In the genomic region with DNA sequence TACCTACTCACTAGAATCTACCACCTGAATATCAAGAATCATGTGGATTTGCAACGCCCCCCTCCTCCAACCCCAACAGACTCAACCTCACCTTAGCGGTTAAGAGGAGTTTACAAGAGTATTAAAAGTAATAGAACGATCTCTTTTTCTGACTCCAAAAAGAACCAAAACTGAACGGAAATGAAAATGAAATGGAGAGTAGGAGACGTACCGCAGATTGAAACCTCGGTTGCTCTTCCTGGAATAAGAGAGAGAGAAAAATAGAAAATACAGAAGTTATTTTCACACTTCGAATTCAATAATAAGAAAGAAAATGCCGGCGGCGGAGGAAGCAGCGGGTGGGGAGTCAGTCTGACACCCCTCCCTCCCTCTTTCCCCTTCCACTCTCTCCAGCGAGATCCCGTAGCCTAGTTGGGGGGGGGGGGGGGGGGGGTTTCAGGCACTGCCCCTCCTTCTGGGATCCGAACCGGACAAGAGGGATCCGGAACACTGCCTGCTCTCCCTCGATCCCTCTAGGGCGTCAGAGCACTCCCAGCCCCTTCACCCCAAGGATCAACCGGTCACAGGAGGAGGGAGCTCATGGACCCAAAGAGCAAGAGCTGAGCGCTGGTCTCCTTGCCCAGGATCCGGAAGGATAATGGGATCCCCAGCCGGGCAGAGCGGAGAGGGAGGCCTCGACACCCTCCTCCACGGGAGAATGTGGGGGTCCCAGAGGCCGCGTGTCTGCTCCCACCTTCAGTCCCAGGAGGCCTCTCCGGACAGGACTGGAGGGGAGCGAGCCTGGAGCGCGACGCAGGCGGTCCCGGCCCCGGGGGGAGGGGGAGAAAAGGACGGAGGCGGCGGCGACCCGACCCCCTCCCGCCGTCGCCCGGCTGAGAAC, we compare ENCODE assay signal across 8 mouse cellular contexts. TPM values are rescaled to one million over a fixed set of nuclear protein-coding genes. Genes with fewer than 3 reads are reported as not detected.
DNase-seq lines count a peak whose midpoint lies in the region; ATAC-seq and TF ChIP-seq lines count a peak whose summit lies in the region.

No protein-coding gene starts in this region.

- no peak for TF ChIP-seq CTCF in gastrocnemius, adult 2 months (IDR thresholded peaks at IDR 0.05)
- TF ChIP-seq CTCF in forebrain, postnatal 0 days (IDR thresholded peaks at IDR 0.05; ENCODE audit: low read depth), result no peak
- no peak for TF ChIP-seq CTCF in liver, adult 2 months (IDR thresholded peaks at IDR 0.05; ENCODE audit: low read depth, low read length)

- peak; percentile 0 for ATAC-seq in forebrain, postnatal 0 days

- peaks cover 10% of the 10 kb centered on the region; the same call in 1 of the 2 replicates for H3K79me2 ChIP-seq in liver, adult 2 months (ENCODE audit: control insufficient read depth, insufficient read depth, low read length)

- H3K9me3 ChIP-seq in forebrain, postnatal 0 days (ENCODE audit: low read length), result no peaks in the 10 kb centered on the region

- DNase-seq in gastrocnemius, adult 2 months, result no peak
- no peak for DNase-seq in gastrocnemius, postnatal 36 days
- peak; percentile 41 for DNase-seq in urinary bladder, postnatal 25 days (ENCODE audit: low spot score)
- DNase-seq in urinary bladder, postnatal 14 days (ENCODE audit: low spot score), result no peak
- no peak for DNase-seq in forebrain, postnatal 0 days
- no peak for DNase-seq in liver, adult 2 months (ENCODE audit: extremely low read depth, low read depth, low spot score)
- peak; percentile 15 for DNase-seq in ovary, postnatal 14 days (ENCODE audit: low spot score)
- DNase-seq in right cerebral cortex, postnatal 14 days, result no peak

- 9% methylated on average over 28 of the region's 45 CpGs for WGBS in forebrain, postnatal 0 days
- 4% methylated on average over 41 of the region's 45 CpGs for WGBS in liver, adult 2 months

- intact Hi-C loops in gastrocnemius, adult 2 months (cut with DNase I), result no loop called here
- intact Hi-C loops in gastrocnemius, postnatal 36 days (cut with DNase I), result loop anchor here (5.0 kb wide), 1 partner anchor 119 kb away; no protein-coding TSS in a partner anchor

- peak overlapping the region; percentile 91 for H3K4me2 ChIP-seq in forebrain, postnatal 0 days (ENCODE audit: low read depth)

- peak overlapping the region; percentile 99 for H3K4me3 ChIP-seq in gastrocnemius, adult 2 months
- H3K4me3 ChIP-seq in forebrain, postnatal 0 days (ENCODE audit: low read depth, low read length), result peak overlapping the region; percentile 75
- peak overlapping the region; percentile 76 for H3K4me3 ChIP-seq in liver, adult 2 months (ENCODE audit: insufficient read depth, low read depth, low read length)

- no peak for TF ChIP-seq POLR2A in liver, adult 2 months (IDR thresholded peaks at IDR 0.05; ENCODE audit: extremely low read depth, insufficient read depth, low read length)

- H3K27me3 ChIP-seq in forebrain, postnatal 0 days (ENCODE audit: insufficient read depth, low read length), result no peaks in the 10 kb centered on the region
- no peaks in the 10 kb centered on the region for H3K27me3 ChIP-seq in liver, adult 2 months (ENCODE audit: control insufficient read depth, insufficient read depth, low read length)

- H3K36me3 ChIP-seq in forebrain, postnatal 0 days (ENCODE audit: insufficient read depth), result 0 out of 2 replicates have a peak, but pooled peaks cover 5% of the 10 kb centered on the region
- H3K36me3 ChIP-seq in liver, adult 2 months (ENCODE audit: control insufficient read depth, insufficient read depth, low read length), result 0 out of 2 replicates have a peak, but pooled peaks cover 4% of the 10 kb centered on the region

- peak overlapping the region; percentile 94 for H3K27ac ChIP-seq in gastrocnemius, adult 2 months
- peak overlapping the region; percentile 84 for H3K27ac ChIP-seq in forebrain, postnatal 0 days (ENCODE audit: low read depth, low read length)
- H3K27ac ChIP-seq in liver, adult 2 months (replicated peaks; ENCODE audit: insufficient read depth, low read depth, low read length), result peak overlapping the region; percentile 33

- peaks cover 11% of the 10 kb centered on the region for H3K4me1 ChIP-seq in forebrain, postnatal 0 days (ENCODE audit: insufficient read depth)
- H3K4me1 ChIP-seq in liver, adult 2 months (ENCODE audit: control insufficient read depth, insufficient read depth, low read length), result peaks cover 2% of the 10 kb centered on the region

- peak overlapping the region; percentile 93 for H3K9ac ChIP-seq in forebrain, postnatal 0 days
- H3K9ac ChIP-seq in liver, adult 2 months (ENCODE audit: low read depth, low read length), result peak overlapping the region; percentile 66

RNA-seq across cellular contexts. Expression of a gene that starts 0.7 kb away (rescaled TPM):
- 10 to 100 TPM; 40.4 to 43.8 TPM for total RNA-seq in gastrocnemius, adult 2 months (2021)
- total RNA-seq in gastrocnemius, postnatal 36 days (2021), result 10 to 100 TPM; 32.8 to 35.8 TPM
- total RNA-seq in forebrain, postnatal 0 days (2014; rRNA removed), result 56.0 and 58.5 TPM in 2 replicates
- 14.6 TPM in 2 replicates for polyA plus RNA-seq in forebrain, postnatal 0 days (2015; fragmentation: Nextera tagmentation; extraction: Ambion mirVana)
- total RNA-seq in liver, adult 2 months (2014; rRNA removed), result 8.3 and 8.6 TPM in 2 replicates
- 8.8 and 10.1 TPM in 2 replicates for polyA plus RNA-seq in liver, adult 2 months (2012; rRNA removed)

Comparison
In these comparisons a context has a peak if more than half of its experiments do, and no peak if none do; other contexts are left out.
1. DNase-seq: peak in urinary bladder, postnatal 25 days (single experiment) and ovary, postnatal 14 days (single experiment); none in gastrocnemius, adult 2 months (single experiment), gastrocnemius, postnatal 36 days (0 of 2), urinary bladder, postnatal 14 days (single experiment), forebrain, postnatal 0 days (single experiment), liver, adult 2 months (single experiment) and right cerebral cortex, postnatal 14 days (single experiment).
2. H3K27ac ChIP-seq: peak in every context shown above with its lines; median percentile 94 in gastrocnemius, adult 2 months; 84 in forebrain, postnatal 0 days; 33 in liver, adult 2 months.
3. Peak in every context shown above with its lines, with median percentiles within 50 percentile points of each other: H3K4me3 ChIP-seq.